Mouse (Mus musculus) layer of hippocampus, adult 2 months (tissue): Measurements from ENCODE around the gene Nfe2l1. TPM values are rescaled to one million over a fixed set of nuclear protein-coding genes. Genes with fewer than 3 reads are reported as not detected.
A peak's percentile ranks its signal among the peaks of the same experiment; 100 is the strongest.
"Not testable (repeated sequence)": the region's sequence is repeated elsewhere in the genome, so short reads cannot be mapped to it uniquely, and the experiment has no call there.

Experiments
- DNase-seq, 2 experiments: peaks; one replicate each; pipeline ENCODE4 v3.0.0; 2022; ENCODE audit warnings: low spot score in 2 of 2
- H3K27ac ChIP-seq: fragments of 200-600 bp; 2 replicates; pipeline ENCODE4 v1.8.1; 2022
- H3K4me3 ChIP-seq: fragments of 200-600 bp; 2 replicates; pipeline ENCODE4 v1.8.1; 2022; ENCODE audit warnings: mild to moderate bottlenecking
- CTCF ChIP-seq: fragments of 200-600 bp; conservative IDR thresholded peaks from 2 replicates; pipeline ENCODE4 v1.8.1; 2022; ENCODE audit warnings: antibody characterized with exemption, mild to moderate bottlenecking, moderate library complexity
- total RNA-seq, 2 experiments: library from RNA; stranded (reverse); gene quantifications; 2 replicates each; pipeline ENCODE4 v1.2.3; 2021

Gene Nfe2l1
- total RNA-seq, 2 experiments from 2014 or later, result 221 to 229 TPM

DNA sequence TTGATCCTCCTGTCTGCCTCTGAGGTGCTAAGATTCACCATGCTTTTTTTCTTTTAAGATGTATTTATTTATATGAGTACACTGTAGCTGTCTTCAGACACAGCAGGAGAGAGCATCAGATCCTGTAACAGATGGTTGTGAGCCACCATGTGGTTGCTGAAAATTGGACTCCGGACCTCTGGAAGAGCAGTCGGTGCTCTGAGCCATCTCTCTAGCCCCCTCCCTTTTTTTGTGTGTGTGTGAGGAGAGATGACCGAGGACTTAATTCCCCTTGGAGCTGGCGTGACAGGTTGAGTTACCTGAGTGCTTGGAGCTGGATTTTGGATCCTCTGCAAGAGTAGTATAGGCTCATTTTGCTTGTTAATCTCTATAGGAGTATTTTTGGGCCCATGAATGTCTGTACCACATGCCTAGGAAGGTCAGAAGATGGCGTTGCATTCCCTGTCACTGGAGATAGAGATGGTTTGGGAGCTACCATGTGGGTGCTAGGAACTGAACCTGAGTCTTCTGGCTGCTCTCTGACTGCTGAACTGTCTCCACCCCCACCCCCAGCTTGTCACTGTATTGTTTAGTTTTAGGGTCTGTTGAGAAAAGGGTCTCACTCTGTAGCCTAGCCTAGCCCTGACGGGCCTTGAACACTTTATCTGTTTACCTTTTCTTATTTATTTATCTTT lies 20.1 kb downstream of the Nfe2l1 start:
- H3K4me3 ChIP-seq, result no peak overlapping the region
- no peak overlapping the region for H3K27ac ChIP-seq
- TF ChIP-seq CTCF, result no peak
- no peak for DNase-seq

DNA sequence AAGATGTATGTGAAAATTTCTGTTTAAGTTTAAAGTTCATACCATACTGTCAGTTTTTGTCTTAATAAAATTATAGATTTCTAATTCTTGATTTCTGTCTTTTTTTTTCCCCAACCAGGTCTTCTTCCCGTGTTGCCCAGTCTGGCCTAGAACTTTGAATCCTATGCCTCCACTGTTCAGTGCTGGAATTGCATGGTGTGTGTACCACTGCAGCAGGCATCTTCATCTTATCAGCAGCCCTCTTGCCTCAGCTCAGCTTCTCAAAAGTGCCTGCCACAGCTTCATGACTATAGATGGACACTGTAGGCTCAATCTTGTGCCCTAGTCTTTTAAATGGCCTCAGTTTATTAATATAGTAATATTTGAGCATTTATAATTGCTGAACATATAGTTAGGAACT lies 21.7 kb downstream of the Nfe2l1 start:
- DNase-seq, result no peak
- H3K4me3 ChIP-seq, result no peak overlapping the region
- peak; percentile 66 for TF ChIP-seq CTCF
- H3K27ac ChIP-seq, result no peak overlapping the region

DNA sequence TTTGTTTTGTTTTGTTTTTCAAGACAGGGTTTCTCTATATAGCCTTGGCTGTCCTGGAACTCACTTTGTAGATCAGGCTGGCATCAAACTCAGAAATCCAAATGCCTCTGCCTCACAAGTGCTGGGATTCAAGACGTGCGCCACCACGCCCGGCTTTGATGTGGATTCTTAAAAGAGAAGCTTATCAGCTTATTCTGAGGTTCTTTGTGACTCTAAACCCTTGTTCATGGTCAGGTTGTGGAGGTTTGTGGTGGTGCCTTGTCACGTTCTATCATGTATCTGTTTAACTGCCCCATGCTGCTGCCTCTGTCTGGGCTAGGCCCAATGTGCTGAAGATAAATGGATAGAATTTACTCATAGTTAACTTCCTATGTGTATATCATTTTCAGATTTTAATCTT lies 24.2 kb downstream of the Nfe2l1 start:
- Histone ChIP-seq H3K27ac (no peak overlapping the region), H3K4me3 (no peak overlapping the region)
- TF ChIP-seq CTCF, result no peak
- no peak for DNase-seq

DNA sequence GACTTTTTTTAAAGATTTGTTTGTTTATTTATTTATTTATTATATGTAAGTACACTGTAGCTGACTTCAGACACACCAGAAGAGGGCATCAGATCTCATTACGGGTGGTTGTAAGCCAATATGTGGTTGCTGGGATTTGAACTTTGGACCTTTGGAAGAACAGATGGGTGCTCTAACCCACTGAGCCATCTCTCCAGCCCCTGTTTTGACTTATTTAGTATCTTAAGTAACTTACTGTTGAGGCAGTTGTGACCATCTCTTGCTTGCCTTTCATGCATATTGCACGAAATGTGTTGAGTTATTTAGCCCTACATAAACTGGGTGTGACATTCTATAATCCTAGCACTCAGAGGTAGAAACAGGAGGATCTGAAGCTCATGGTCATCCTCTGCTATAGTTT lies 30.3 kb downstream of the Nfe2l1 start:
- no peak overlapping the region for H3K4me3 ChIP-seq
- no peak for TF ChIP-seq CTCF
- H3K27ac ChIP-seq, result no peak overlapping the region
- no peak for DNase-seq

DNA sequence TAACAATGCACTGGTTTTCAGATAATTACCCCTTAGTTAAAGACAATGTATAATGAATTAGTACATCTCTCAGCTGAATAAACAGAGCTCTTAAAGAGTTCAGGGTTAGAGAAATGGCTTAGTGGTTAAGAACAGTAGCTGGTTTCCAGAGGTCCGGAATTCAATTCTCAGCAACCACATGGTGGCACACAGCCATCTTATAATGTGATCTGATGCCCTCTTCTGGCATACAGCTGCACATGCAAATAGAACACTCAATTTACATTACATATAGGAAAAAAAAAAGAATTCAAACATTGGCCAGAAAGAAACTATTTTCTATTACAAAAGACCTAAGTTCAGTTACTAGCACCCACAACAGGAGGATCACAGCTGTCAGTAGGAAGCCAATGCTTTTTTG lies 33.2 kb downstream of the Nfe2l1 start:
- no peak for DNase-seq
- H3K27ac ChIP-seq, result no peak overlapping the region
- H3K4me3 ChIP-seq, result no peak overlapping the region
- peak; percentile 60 for TF ChIP-seq CTCF

DNA sequence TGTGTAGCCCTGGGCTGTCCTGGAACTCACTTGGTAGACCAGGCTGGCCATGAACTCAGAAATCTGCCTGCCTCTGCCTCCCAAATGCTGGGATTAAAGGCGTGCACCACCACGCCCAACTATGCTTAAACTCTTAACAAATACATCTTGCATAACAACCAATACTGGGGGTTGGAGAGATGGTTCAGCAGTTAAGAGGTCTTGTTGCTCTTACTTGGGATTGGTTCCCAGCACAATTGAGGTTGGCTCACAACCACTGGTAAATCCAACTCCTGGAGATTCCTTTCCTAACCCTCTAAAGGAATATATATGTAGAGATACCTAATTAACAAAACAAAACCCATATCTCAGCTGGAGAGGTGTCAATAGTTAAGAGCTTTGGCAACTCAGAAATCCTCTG lies 33.7 kb downstream of the Nfe2l1 start:
- DNase-seq, result no peak
- no peak overlapping the region for H3K4me3 ChIP-seq
- TF ChIP-seq CTCF, result no peak

DNA sequence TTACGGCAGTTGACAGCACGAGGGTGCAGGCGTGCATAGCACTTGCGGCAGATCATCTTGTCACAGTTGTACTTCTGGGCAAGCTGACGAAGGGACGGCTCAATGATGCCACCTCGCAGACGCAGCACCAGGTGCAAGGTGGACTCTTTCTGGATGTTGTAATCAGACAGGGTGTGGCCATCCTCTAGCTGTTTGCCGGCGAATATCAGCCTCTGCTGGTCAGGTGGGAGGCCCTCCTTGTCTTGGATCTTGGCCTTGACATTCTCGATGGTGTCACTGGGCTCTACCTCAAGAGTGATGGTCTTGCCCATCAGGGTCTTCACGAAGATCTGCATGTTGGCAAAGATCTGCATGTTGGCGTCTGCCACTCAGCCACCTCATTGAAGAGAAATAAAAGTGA lies 34.3 kb downstream of the Nfe2l1 start:
- Histone ChIP-seq H3K4me3 (no peak overlapping the region), H3K27ac (no peak overlapping the region)
- TF ChIP-seq CTCF, result no peak
- no peak for DNase-seq

More for the DNA sequence above, 33.7 kb downstream of the Nfe2l1 start:
- H3K27ac ChIP-seq, result no peak overlapping the region

DNA sequence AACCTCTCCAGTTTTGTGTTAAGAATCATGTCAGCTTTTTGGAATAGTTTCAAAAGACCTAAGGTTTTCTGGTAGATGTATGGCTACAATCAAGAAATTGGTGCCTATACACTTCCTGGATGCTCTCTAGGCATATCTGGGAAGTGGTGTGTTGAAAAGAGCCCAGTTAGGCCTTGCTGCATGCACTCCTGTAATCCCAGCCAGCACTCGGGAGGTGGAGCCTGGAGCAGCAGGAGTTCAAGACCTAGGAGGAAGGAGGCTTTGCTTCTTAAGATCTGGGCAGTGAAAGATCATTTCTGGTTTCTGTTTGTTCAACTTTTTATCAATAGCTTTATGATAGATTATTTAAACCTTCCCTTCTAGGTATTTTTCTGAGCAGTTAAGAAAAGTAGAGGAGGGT lies 39.1 kb downstream of the Nfe2l1 start:
- Histone ChIP-seq H3K27ac (no peak overlapping the region), H3K4me3 (no peak overlapping the region)
- no peak for DNase-seq
- TF ChIP-seq CTCF, result no peak

DNA sequence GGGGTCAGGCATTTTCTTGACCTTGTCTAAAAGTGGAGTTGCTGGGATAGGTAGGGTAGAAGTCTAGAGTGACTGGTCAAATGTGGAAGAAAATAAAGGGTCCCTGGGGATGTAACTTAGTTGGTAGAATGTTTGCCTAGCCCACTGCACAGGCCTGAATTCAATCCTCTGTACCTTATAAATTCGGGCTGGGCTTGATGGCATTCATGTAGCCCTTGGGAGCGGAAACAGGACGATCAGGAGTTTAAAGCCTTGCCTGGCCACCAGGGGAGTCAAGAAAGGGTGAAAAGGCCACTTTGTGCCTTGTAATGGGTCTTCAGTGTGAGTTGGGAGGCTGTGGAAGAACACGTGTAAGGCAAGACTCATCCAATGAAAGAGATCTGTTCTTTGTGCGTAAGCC lies 39.8 kb downstream of the Nfe2l1 start:
- no peak for DNase-seq
- TF ChIP-seq CTCF, result no peak; the same call in 1 of the 2 replicates
- Histone ChIP-seq H3K27ac (no peak overlapping the region), H3K4me3 (peak overlapping the region; percentile 80)

DNA sequence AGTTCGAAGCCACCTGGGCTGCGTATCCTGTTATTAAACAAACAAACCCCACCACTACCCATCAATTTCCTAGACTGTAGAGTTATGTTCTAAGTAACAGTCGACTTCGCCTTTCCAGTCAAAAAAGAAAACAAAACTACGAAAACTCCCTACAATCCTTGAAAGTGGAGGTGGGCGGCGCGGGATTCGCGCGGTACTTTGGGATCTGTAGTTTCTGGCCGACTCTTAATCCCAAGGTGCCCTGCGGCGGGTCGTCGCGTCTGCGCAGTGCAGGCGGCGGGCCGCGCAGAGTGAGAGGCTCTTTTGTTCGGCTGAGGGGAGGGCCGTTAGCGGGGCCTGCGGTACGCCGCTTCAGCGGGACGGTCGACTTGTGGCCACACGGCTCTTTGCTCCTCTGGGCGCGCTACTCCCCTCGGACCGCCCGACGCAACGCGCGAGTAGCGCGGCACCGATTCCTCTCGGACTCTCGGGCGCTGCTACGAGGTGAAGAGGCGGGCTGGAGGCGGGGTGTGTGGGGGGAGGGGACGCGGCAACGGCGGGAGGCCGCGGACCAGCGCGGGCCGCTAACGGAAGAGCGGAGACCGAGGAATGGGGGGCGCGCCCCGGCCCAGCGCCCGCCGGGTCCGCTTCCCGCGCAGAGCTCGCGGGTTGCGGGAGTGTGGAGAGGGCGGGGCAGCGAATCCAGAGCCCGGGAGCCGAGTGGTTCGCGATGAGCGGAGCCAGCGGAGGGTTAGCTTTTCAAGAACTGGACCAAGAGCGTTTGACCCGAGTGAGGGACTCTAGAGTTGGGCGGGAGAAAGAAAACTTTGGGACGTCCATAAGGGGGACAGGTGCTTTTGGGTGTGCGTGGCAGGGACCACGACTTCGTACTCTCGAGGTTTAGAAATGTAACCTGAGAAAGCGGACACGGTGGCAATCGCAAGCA lies 40.6 kb downstream of the Nfe2l1 start, which contains the start of gene Cbx1:
Gene Cbx1, plus strand, starts transcription at position 257 of the 925 bp plus-strand sequence.
- Histone ChIP-seq H3K4me3 (peak within 1 kb of the TSS; percentile 80), H3K27ac (peak within 1 kb of the TSS; percentile 89)
- TF ChIP-seq CTCF, result 0 out of 2 replicates have a peak, but pooled peaks have one; percentile 8
- peak; percentile 89 to 91 for DNase-seq

DNA sequence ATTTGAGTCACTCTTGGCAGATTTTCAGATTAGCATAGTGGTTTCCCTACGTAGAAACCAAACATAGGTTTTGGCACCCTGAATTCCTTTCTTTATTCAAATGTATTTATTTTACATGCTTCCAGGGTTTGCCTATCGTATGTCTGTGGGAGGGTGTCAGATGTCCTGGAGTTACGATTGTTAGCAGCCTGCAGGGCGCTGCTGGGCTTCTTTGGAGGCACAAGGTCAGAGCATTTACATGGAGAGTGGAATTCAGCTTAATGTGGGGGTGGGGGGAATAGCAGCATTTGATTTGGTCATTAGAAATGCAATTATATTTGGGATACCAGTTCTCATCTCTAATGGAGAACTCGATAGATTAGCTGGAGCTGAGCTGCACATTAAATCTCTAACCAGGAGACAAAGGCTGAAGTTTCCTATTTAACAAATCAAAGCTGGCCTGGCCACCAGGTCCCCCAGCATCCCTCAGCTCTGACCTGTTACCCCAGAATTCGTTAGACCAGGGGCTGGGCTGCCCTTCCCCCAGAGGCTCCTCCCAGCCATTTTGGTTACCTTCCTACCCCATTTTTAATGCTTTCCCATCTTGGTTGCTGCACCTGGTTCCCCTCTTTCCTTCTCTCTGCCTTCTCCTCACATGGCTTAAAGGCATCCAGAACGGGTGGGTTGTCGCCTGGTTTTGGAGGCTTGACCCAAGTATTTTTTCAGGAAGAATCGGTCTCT lies 42.9 kb downstream of the Nfe2l1 start:
- H3K27ac ChIP-seq, result no peak overlapping the region
- no peak for TF ChIP-seq CTCF
- H3K4me3 ChIP-seq, result no peak overlapping the region
- no peak for DNase-seq

DNA sequence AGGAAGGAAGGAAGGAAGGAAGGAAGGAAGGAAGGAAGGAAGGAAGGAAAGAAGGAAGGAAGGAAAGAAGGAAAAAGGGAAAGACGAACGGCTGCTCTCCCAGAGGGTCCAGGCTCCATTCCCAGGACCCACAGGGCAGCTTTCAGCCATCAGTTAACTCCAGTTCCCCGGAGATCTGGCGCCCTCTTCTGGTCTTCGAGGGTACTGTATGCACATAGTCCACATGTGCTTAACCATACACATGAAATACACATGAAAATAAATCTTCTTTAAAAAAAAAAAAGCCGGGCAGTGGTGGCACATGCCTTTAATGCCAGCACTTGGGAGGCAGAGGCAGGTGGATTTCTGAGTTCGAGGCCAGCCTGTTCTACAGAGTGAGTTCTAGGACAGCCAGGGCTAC lies 44.9 kb downstream of the Nfe2l1 start:
- DNase-seq, result peak in 1 of 2 experiments; percentile 70
- TF ChIP-seq CTCF, result peak; percentile 81
- H3K4me3 ChIP-seq, H3K27ac ChIP-seq: not testable (repeated sequence)

DNA sequence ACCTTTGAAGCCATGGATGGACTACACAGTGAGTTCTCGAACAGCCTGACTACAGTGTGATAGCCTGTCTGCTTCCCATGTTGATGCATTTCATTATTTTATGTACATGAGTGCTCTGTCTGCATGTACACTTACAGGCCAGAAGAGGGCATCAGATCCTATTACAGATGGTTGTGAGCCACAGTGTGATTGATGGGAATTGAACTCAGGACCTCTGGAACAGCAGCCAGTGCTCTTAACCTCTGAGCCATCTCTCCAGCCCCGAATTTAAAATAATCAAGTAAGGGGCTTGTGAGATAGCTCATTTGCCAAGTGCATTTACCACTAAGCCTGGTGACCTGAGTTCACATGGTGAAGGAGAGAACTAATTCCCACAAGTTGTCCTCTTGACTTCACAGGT lies 48.3 kb downstream of the Nfe2l1 start:
- TF ChIP-seq CTCF, result peak; percentile 63
- no peak overlapping the region for H3K4me3 ChIP-seq

More for the DNA sequence above, 48.3 kb downstream of the Nfe2l1 start:
- DNase-seq, result no peak
- H3K27ac ChIP-seq, result no peak overlapping the region
